Mouse (Mus musculus) midbrain, postnatal 0 days (tissue): ENCODE measurements at regions not wholly inside any gene's neighbourhood (a gene's known extent, or its start where the extent isn't known, plus 50 kb on each side); places are given as distances from the start of the nearest gene placed in this dataset.
A peak's percentile ranks its signal among the peaks of the same experiment; 100 is the strongest.

Experiments
- ATAC-seq: fragments of 200-750 bp; cut with Nextera tagmentation; 2 replicates; pipeline ENCODE4 v1.8.0; 2017; ENCODE audit warnings: moderate number of reproducible peaks, mild to moderate bottlenecking, moderate TSS enrichment, moderate library complexity; ENCODE audit not compliant: low FRiP score
- DNase-seq: peaks from one replicate; pipeline ENCODE4 v3.0.0-alpha.2; 2015; ENCODE audit warnings: low spot score
- H3K27ac ChIP-seq: fragments of 300-500 bp; sonication (generic); 2 replicates; pipeline ENCODE4 v1.5.1; 2014; ENCODE audit warnings: low read depth, mild to moderate bottlenecking, low read length, mixed read lengths
- H3K27me3 ChIP-seq: fragments of 300-500 bp; sonication (generic); 2 replicates; pipeline ENCODE4 v1.6.1; 2014; ENCODE audit warnings: low read length, control low read depth, mixed read lengths; ENCODE audit not compliant: insufficient read depth
- H3K36me3 ChIP-seq: fragments of 300-500 bp; sonication (generic); 2 replicates; pipeline ENCODE4 v1.6.1; 2014; ENCODE audit warnings: low read length, control low read depth, mixed read lengths; ENCODE audit not compliant: insufficient read depth
- H3K4me1 ChIP-seq: fragments of 300-500 bp; sonication (generic); 2 replicates; pipeline ENCODE4 v1.6.1; 2014; ENCODE audit warnings: mild to moderate bottlenecking, control low read depth, antibody characterized with exemption, low read length, mixed read lengths; ENCODE audit not compliant: insufficient read depth
- H3K4me2 ChIP-seq: fragments of 300-500 bp; sonication (generic); 2 replicates; pipeline ENCODE4 v1.6.1; 2014; ENCODE audit warnings: low read depth, mild to moderate bottlenecking, low read length, mixed read lengths; ENCODE audit not compliant: poor library complexity, severe bottlenecking
- H3K4me3 ChIP-seq: fragments of 300-500 bp; sonication (generic); 2 replicates; pipeline ENCODE4 v1.5.1; 2014; ENCODE audit warnings: low read depth, mild to moderate bottlenecking, low read length, moderate library complexity
- H3K9ac ChIP-seq: fragments of 300-500 bp; sonication (generic); replicated peaks from 2 replicates; pipeline ENCODE4 v1.6.1; 2014; ENCODE audit warnings: mild to moderate bottlenecking, low read length, moderate library complexity, mixed read lengths; ENCODE audit not compliant: poor library complexity, severe bottlenecking
- H3K9me3 ChIP-seq: fragments of 300-500 bp; sonication (generic); 2 replicates; pipeline ENCODE4 v1.6.1; 2016; ENCODE audit warnings: low read length, control low read depth
- CTCF ChIP-seq: IDR thresholded peaks from 2 replicates; pipeline ENCODE4 v1.5.1; 2016; ENCODE audit warnings: antibody characterized with exemption, mild to moderate bottlenecking
- WGBS: fragments of 180-500 bp; shearing (Covaris S2); extraction: QIAGEN DNeasy Blood & Tissue Kit; methylation state at CpG from one replicate; pipeline ENCODE4 v1.1.7; 2014; 5-methylcytosine and 5-hydroxymethylcytosine counted together

GRCm38 (mm10) chr7:82115646-82116045 lies 58.0 kb upstream of the Sh3gl3 start:
- no peaks in the 10 kb centered on the region for H3K27me3 ChIP-seq
- no peaks in the 10 kb centered on the region for H3K36me3 ChIP-seq
- H3K4me1 ChIP-seq: no peaks in the 10 kb centered on the region
- H3K4me3 ChIP-seq: no peak overlapping the region
- DNase-seq (no peak), ATAC-seq (no peak)
- no peak for TF ChIP-seq CTCF
- no peak overlapping the region for H3K27ac ChIP-seq
- no peak overlapping the region for H3K9ac ChIP-seq
- WGBS: 88% methylated on average over 6 of the region's 6 CpGs
- no peak overlapping the region for H3K4me2 ChIP-seq
- H3K9me3 ChIP-seq: no peaks in the 10 kb centered on the region

GRCm38 (mm10) chr7:82119266-82119665 lies 54.4 kb upstream of the Sh3gl3 start:
- 9% methylated on average over 2 of the region's 2 CpGs for WGBS
- no peak overlapping the region for H3K27ac ChIP-seq
- H3K9me3 ChIP-seq: no peaks in the 10 kb centered on the region
- peak; percentile 92 for DNase-seq
- ATAC-seq: peak; percentile 47
- H3K4me1 ChIP-seq: no peaks in the 10 kb centered on the region
- H3K4me2 ChIP-seq: no peak overlapping the region
- no peaks in the 10 kb centered on the region for H3K27me3 ChIP-seq
- no peak overlapping the region for H3K4me3 ChIP-seq
- no peak overlapping the region for H3K9ac ChIP-seq
- H3K36me3 ChIP-seq: no peaks in the 10 kb centered on the region
- TF ChIP-seq CTCF: peak; percentile 90

GRCm38 (mm10) chr7:82119866-82120265 lies 53.8 kb upstream of the Sh3gl3 start:
- ATAC-seq (no peak), DNase-seq (no peak)
- Histone ChIP-seq H3K27me3 (no peaks in the 10 kb centered on the region), H3K9me3 (no peaks in the 10 kb centered on the region), H3K36me3 (no peaks in the 10 kb centered on the region), H3K9ac (no peak overlapping the region), H3K27ac (no peak overlapping the region), H3K4me2 (no peak overlapping the region), H3K4me3 (no peak overlapping the region), H3K4me1 (no peaks in the 10 kb centered on the region)
- no peak for TF ChIP-seq CTCF
- WGBS: 43% methylated on average over 9 of the region's 9 CpGs

- H3K9me3 ChIP-seq: no peaks in the 10 kb centered on the region
- H3K4me1 ChIP-seq: no peaks in the 10 kb centered on the region
- no peak overlapping the region for H3K9ac ChIP-seq
- no peaks in the 10 kb centered on the region for H3K36me3 ChIP-seq
- no peaks in the 10 kb centered on the region for H3K27me3 ChIP-seq
- no peak overlapping the region for H3K4me3 ChIP-seq
- WGBS: 7% methylated on average over 1 of the region's 1 CpGs
- peak; percentile 99 for TF ChIP-seq CTCF
- H3K27ac ChIP-seq: no peak overlapping the region
- peak; percentile 54 for DNase-seq
- ATAC-seq: 0 out of 2 replicates have a peak, but pooled peaks have one; percentile 23
- H3K4me2 ChIP-seq: no peak overlapping the region
These were observed 51.9 kb upstream of the Sh3gl3 start for GRCm38 (mm10) chr7:82121746-82122145.
